28 mouse cellular contexts compared by ENCODE assay signal in the genomic region with DNA sequence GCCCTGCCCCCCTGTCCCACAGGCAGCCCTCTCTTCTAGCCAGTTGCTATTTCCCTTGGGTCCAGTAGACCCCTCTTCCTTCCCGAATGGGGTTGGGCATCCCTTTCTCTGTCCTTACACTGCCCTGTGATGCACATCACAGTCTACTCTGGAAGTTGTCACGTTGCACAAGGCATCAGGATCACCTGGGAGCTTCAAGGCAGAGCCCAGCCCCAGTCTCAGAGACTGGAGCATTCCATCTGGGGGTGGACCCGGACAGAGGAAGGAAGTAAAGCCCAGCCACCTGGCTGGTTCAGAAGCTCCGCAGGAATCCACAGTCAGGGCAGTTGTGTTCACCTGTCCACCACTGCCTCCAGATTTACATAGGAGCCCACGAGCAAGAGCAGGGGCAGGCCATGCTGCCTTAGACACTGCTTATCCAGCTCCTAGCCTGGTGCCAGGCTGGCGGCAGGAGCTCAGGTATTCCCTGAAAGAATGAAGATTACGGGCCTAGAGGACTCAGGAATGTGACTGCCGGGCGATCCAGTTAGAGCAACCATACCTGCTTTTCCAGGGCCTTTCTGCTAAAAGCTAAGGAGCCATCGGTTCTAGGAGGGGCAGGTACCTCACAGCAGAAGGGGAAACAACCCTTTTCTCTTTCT. TPM values are rescaled to one million over a fixed set of nuclear protein-coding genes. Genes with fewer than 3 reads are reported as not detected.
DNase-seq lines count a peak whose midpoint lies in the region; ATAC-seq and TF ChIP-seq lines count a peak whose summit lies in the region.
"Had no signal": no experiment of that assay in that cellular context is flagged by ENCODE, and none has a peak within 500 bp of the region (broad histone marks: within the 10 kb centered on the region; RNA-seq: fewer than 3 reads in every experiment).

No protein-coding gene starts in this region.

- DNase-seq in embryonic facial prominence, embryonic 10.5 days (ENCODE audit: low spot score), result no peak
- DNase-seq in lung, postnatal 0 days (ENCODE audit: low spot score), result peak; percentile 12
- DNase-seq in lung, postnatal 14 days, result no peak
- DNase-seq in gastrocnemius, postnatal 4 days (ENCODE audit: low spot score in 2 of 2), result no peak
- DNase-seq in right cerebral cortex, adult 18-20 months, result no peak
- DNase-seq: B cell, adult 2 months; cerebellum, adult 11 months; cerebellum, adult 9-10 months; cerebellum, postnatal 25 days; gastrocnemius, postnatal 36 days; heart, postnatal 10 days; heart, postnatal 4 days had no signal

- H3K4me3 ChIP-seq in embryonic facial prominence, embryonic 13.5 days, result no peak overlapping the region
- no peak overlapping the region for H3K4me3 ChIP-seq in embryonic facial prominence, embryonic 10.5 days
- no peak overlapping the region for H3K4me3 ChIP-seq in lung, postnatal 0 days (ENCODE audit: low read depth, low read length)
- no peak overlapping the region for H3K4me3 ChIP-seq in limb, embryonic 15.5 days
- H3K4me3 ChIP-seq: embryonic facial prominence, embryonic 15.5 days; erythroblast, embryonic 14.5 days; forebrain, embryonic 10.5 days; heart, embryonic 10.5 days; hindbrain, embryonic 12.5 days had no signal

- H3K4me2 ChIP-seq in embryonic facial prominence, embryonic 13.5 days, result no peak overlapping the region
- H3K4me2 ChIP-seq in lung, postnatal 0 days (replicated peaks; ENCODE audit: low read depth, low read length), result no peak overlapping the region
- no peak overlapping the region for H3K4me2 ChIP-seq in limb, embryonic 15.5 days
- H3K4me2 ChIP-seq: embryonic facial prominence, embryonic 15.5 days; hindbrain, embryonic 12.5 days had no signal

- no peaks in the 10 kb centered on the region for H3K27me3 ChIP-seq in embryonic facial prominence, embryonic 13.5 days
- no peaks in the 10 kb centered on the region for H3K27me3 ChIP-seq in embryonic facial prominence, embryonic 10.5 days (replicated peaks; ENCODE audit: low read depth, poor library complexity, severe bottlenecking)
- H3K27me3 ChIP-seq in lung, postnatal 0 days (replicated peaks; ENCODE audit: insufficient read depth, low read length), result no peaks in the 10 kb centered on the region
- H3K27me3 ChIP-seq in limb, embryonic 15.5 days, result no peaks in the 10 kb centered on the region
- H3K27me3 ChIP-seq: embryonic facial prominence, embryonic 15.5 days; hindbrain, embryonic 12.5 days had no signal

- H3K9me3 ChIP-seq in embryonic facial prominence, embryonic 13.5 days, result no peaks in the 10 kb centered on the region
- H3K9me3 ChIP-seq in embryonic facial prominence, embryonic 10.5 days, result no peaks in the 10 kb centered on the region
- no peaks in the 10 kb centered on the region for H3K9me3 ChIP-seq in lung, postnatal 0 days (ENCODE audit: low read length)
- no peaks in the 10 kb centered on the region for H3K9me3 ChIP-seq in limb, embryonic 15.5 days
- H3K9me3 ChIP-seq: embryonic facial prominence, embryonic 15.5 days; forebrain, embryonic 10.5 days; heart, embryonic 10.5 days; hindbrain, embryonic 12.5 days had no signal

- H3K4me1 ChIP-seq in embryonic facial prominence, embryonic 13.5 days, result peaks cover 9% of the 10 kb centered on the region
- peaks cover 7% of the 10 kb centered on the region for H3K4me1 ChIP-seq in embryonic facial prominence, embryonic 10.5 days
- no peaks in the 10 kb centered on the region; the same call in 1 of the 2 replicates for H3K4me1 ChIP-seq in lung, postnatal 0 days (ENCODE audit: insufficient read depth, low read depth, low read length)
- peaks cover 4% of the 10 kb centered on the region for H3K4me1 ChIP-seq in limb, embryonic 15.5 days

- no peak for ATAC-seq in embryonic facial prominence, embryonic 13.5 days (ENCODE audit: insufficient number of reproducible peaks, insufficient read depth, low FRiP score, low TSS enrichment, low read depth)
- peak; percentile 80 for ATAC-seq in lung, postnatal 0 days
- ATAC-seq in limb, embryonic 15.5 days (ENCODE audit: insufficient number of reproducible peaks, low FRiP score, low TSS enrichment, low read depth), result no peak
- ATAC-seq: CD4-positive, CD25-positive, alpha-beta regulatory T cell, adult 4 months; forebrain, embryonic 14.5 days; hindbrain, embryonic 16.5 days; inflammation-experienced regulatory T-cells, adult 6 months had no signal

- TF ChIP-seq CTCF in lung, postnatal 0 days (IDR thresholded peaks at IDR 0.05), result no peak

- H3K9ac ChIP-seq in embryonic facial prominence, embryonic 13.5 days, result 0 out of 2 replicates have a peak overlapping the region, but pooled peaks have one; percentile 6
- no peak overlapping the region for H3K9ac ChIP-seq in lung, postnatal 0 days (replicated peaks; ENCODE audit: low read depth)
- no peak overlapping the region for H3K9ac ChIP-seq in limb, embryonic 15.5 days
- H3K9ac ChIP-seq: embryonic facial prominence, embryonic 15.5 days; hindbrain, embryonic 12.5 days had no signal

- H3K36me3 ChIP-seq in embryonic facial prominence, embryonic 13.5 days, result peaks cover 71% of the 10 kb centered on the region
- H3K36me3 ChIP-seq in embryonic facial prominence, embryonic 10.5 days (replicated peaks), result peaks cover 73% of the 10 kb centered on the region
- peaks cover 19% of the 10 kb centered on the region; the same call in 1 of the 2 replicates for H3K36me3 ChIP-seq in lung, postnatal 0 days (ENCODE audit: insufficient read depth, low read length)
- peaks cover 65% of the 10 kb centered on the region for H3K36me3 ChIP-seq in limb, embryonic 15.5 days

- 81% methylated on average over 10 of the region's 10 CpGs for WGBS in embryonic facial prominence, embryonic 13.5 days
- WGBS in embryonic facial prominence, embryonic 10.5 days, result 82% methylated on average over 10 of the region's 10 CpGs
- WGBS in lung, postnatal 0 days, result 70% methylated on average over 10 of the region's 10 CpGs
- 78% methylated on average over 10 of the region's 10 CpGs for WGBS in limb, embryonic 15.5 days

- no peak for TF ChIP-seq EP300 in lung, postnatal 0 days (IDR thresholded peaks at IDR 0.05)

- no peak overlapping the region for H3K27ac ChIP-seq in embryonic facial prominence, embryonic 13.5 days
- H3K27ac ChIP-seq in embryonic facial prominence, embryonic 10.5 days (replicated peaks), result no peak overlapping the region
- peak overlapping the region; percentile 57 for H3K27ac ChIP-seq in lung, postnatal 0 days (ENCODE audit: low read length)
- peak overlapping the region; percentile 22; the same call in 1 of the 2 replicates for H3K27ac ChIP-seq in limb, embryonic 15.5 days
- H3K27ac ChIP-seq: embryonic facial prominence, embryonic 15.5 days; forebrain, embryonic 10.5 days; heart, embryonic 10.5 days; hindbrain, embryonic 12.5 days had no signal

RNA-seq across cellular contexts. Expression of a gene that starts 6.4 kb away (rescaled TPM):
- 6.4 and 7.7 TPM in 2 replicates for polyA plus RNA-seq in embryonic facial prominence, embryonic 13.5 days (2015; fragmentation: Nextera tagmentation; extraction: Ambion mirVana)
- polyA plus RNA-seq in embryonic facial prominence, embryonic 10.5 days (2016; fragmentation: Nextera tagmentation; extraction: Ambion mirVana), result 0.52 TPM in 1 of 2 replicates, not detected in the other
- 1.6 and 2.5 TPM in 2 replicates for polyA plus RNA-seq in lung, postnatal 0 days (2015; fragmentation: Nextera tagmentation; extraction: Ambion mirVana)
- polyA plus RNA-seq in limb, embryonic 15.5 days (2015; fragmentation: Nextera tagmentation; extraction: Ambion mirVana), result 2.3 and 3.4 TPM in 2 replicates
- total RNA-seq in gastrocnemius, postnatal 4 days (2021), result 10 to 100 TPM in 1 of 2 experiments, 1 to 10 TPM in 1; 8.0 to 11.7 TPM
- polyA plus RNA-seq: brain, embryonic 14.5 days; cortical plate, adult 2 months; heart, embryonic 10.5 days had no signal

RNA-seq across cellular contexts. Expression of a gene that starts 6.4 kb away (rescaled TPM):
- polyA plus RNA-seq in embryonic facial prominence, embryonic 13.5 days (2015; fragmentation: Nextera tagmentation; extraction: Ambion mirVana), result 43.5 and 44.3 TPM in 2 replicates
- 63.6 and 65.7 TPM in 2 replicates for polyA plus RNA-seq in embryonic facial prominence, embryonic 10.5 days (2016; fragmentation: Nextera tagmentation; extraction: Ambion mirVana)
- 19.1 and 21.9 TPM in 2 replicates for polyA plus RNA-seq in lung, postnatal 0 days (2015; fragmentation: Nextera tagmentation; extraction: Ambion mirVana)
- 40.1 and 41.8 TPM in 2 replicates for polyA plus RNA-seq in limb, embryonic 15.5 days (2015; fragmentation: Nextera tagmentation; extraction: Ambion mirVana)
- total RNA-seq in gastrocnemius, postnatal 4 days (2021), result 10 to 100 TPM; 33.1 to 37.6 TPM

RNA-seq across cellular contexts. Expression of a gene that starts 43.2 kb away (rescaled TPM):
- polyA plus RNA-seq in embryonic facial prominence, embryonic 13.5 days (2015; fragmentation: Nextera tagmentation; extraction: Ambion mirVana), result 3.2 TPM in 2 replicates
- polyA plus RNA-seq in embryonic facial prominence, embryonic 10.5 days (2016; fragmentation: Nextera tagmentation; extraction: Ambion mirVana), result 0.71 and 1.0 TPM in 2 replicates
- 3.9 and 4.0 TPM in 2 replicates for polyA plus RNA-seq in lung, postnatal 0 days (2015; fragmentation: Nextera tagmentation; extraction: Ambion mirVana)
- polyA plus RNA-seq in limb, embryonic 15.5 days (2015; fragmentation: Nextera tagmentation; extraction: Ambion mirVana), result 1.6 and 2.3 TPM in 2 replicates
- not detected for total RNA-seq in gastrocnemius, postnatal 4 days (2021)
- total RNA-seq: adrenal gland, postnatal 10 days; gastrocnemius, adult 8-10 months; gastrocnemius, postnatal 36 days; heart, adult 18-20 months; heart, postnatal 10 days; heart, postnatal 4 days had no signal
- polyA plus RNA-seq: CD4-positive, CD25-positive, alpha-beta regulatory T cell, adult 4 months; erythroblast, embryonic 14.5 days; forebrain, embryonic 14.5 days; hindbrain, embryonic 16.5 days; inflammation-experienced regulatory T-cells, adult 6 months had no signal

Comparison
In these comparisons a context has a peak if more than half of its experiments do, and no peak if none do; other contexts are left out.
1. H3K27ac ChIP-seq: peak in lung, postnatal 0 days (single experiment) and limb, embryonic 15.5 days (single experiment); none in embryonic facial prominence, embryonic 13.5 days (single experiment) and embryonic facial prominence, embryonic 10.5 days (single experiment).